Comparison of ENCODE assay signal across 6 mouse cellular contexts in the genomic region with DNA sequence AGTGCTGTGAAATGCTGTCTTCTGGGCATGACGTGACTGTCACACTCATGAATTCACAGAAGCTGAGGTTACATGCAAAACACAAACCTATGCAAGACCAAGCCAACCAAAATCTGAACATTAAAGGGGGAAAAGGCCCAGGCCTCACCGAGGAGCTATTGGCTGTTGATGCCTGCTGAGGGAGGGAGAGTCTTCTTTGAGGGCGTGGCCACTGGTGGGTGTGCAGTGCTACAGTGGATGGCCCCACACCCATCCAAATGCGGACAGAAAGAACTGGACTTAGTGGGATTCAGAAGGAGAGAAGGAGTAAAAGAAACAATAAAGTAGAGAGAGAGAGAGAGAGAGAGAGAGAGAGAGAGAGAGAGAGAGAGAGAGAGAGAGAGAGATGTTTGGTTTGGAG.
DNase-seq lines count a peak whose midpoint lies in the region; ATAC-seq lines count a peak whose summit lies in the region.
"Not testable (repeated sequence)": the region's sequence is repeated elsewhere in the genome, so short reads cannot be mapped to it uniquely, and the experiment has no call there.

No protein-coding gene starts in this region.

- H3K27me3 ChIP-seq in liver, embryonic 12.5 days (replicated peaks); liver, embryonic 13.5 days; liver, embryonic 15.5 days; liver, embryonic 16.5 days (ENCODE audit: control insufficient read depth, insufficient read depth, low read depth, low read length): not testable (repeated sequence)

- H3K4me1 ChIP-seq in liver, embryonic 12.5 days; liver, embryonic 13.5 days (replicated peaks); liver, embryonic 15.5 days (replicated peaks); liver, embryonic 16.5 days (ENCODE audit: control insufficient read depth, low read depth, low read length): not testable (repeated sequence)

- WGBS in liver, embryonic 12.5 days (ENCODE audit: insufficient replicate concordance) = no CpG with 5 or more reads among the region's 4 CpGs
- 64% methylated on average over 1 of the region's 4 CpGs for WGBS in liver, embryonic 13.5 days (ENCODE audit: insufficient replicate concordance)
- WGBS in liver, embryonic 15.5 days (ENCODE audit: insufficient replicate concordance) = 0% methylated on average over 1 of the region's 4 CpGs
- 33% methylated on average over 1 of the region's 4 CpGs for WGBS in liver, embryonic 16.5 days (ENCODE audit: insufficient replicate concordance)

- H3K27ac ChIP-seq in liver, embryonic 12.5 days; liver, embryonic 13.5 days; liver, embryonic 15.5 days (replicated peaks); liver, embryonic 16.5 days (ENCODE audit: low read length): not testable (repeated sequence)

- peak; percentile 59; the same call in 1 of the 2 replicates for ATAC-seq in erythroblast, adult 5-6 weeks (replicated peaks; ENCODE audit: low FRiP score, poor library complexity, severe bottlenecking)
- ATAC-seq in erythroid progenitor cell, adult 5-6 weeks (replicated peaks; ENCODE audit: low FRiP score, poor library complexity, severe bottlenecking) = peak; percentile 43; the same call in 1 of the 2 replicates
- peak; percentile 61; the same call in 1 of the 2 replicates for ATAC-seq in liver, embryonic 12.5 days
- peak; percentile 54 for ATAC-seq in liver, embryonic 13.5 days (ENCODE audit: low read depth)
- ATAC-seq in liver, embryonic 15.5 days (ENCODE audit: insufficient read depth) = peak; percentile 43; the same call in 1 of the 2 replicates
- peak; percentile 47; the same call in 1 of the 2 replicates for ATAC-seq in liver, embryonic 16.5 days (ENCODE audit: low read depth)

- H3K36me3 ChIP-seq in liver, embryonic 12.5 days; liver, embryonic 13.5 days; liver, embryonic 15.5 days (replicated peaks); liver, embryonic 16.5 days (ENCODE audit: control insufficient read depth, insufficient read depth): not testable (repeated sequence)

- not testable (repeated sequence) for H3K4me3 ChIP-seq in liver, embryonic 12.5 days; liver, embryonic 13.5 days (replicated peaks); liver, embryonic 15.5 days (replicated peaks); liver, embryonic 16.5 days (ENCODE audit: low read depth, low read length)

- H3K9me3 ChIP-seq in liver, embryonic 12.5 days (replicated peaks); liver, embryonic 13.5 days (replicated peaks); liver, embryonic 15.5 days (replicated peaks); liver, embryonic 16.5 days (replicated peaks; ENCODE audit: control insufficient read depth, low read length): not testable (repeated sequence)

- H3K9ac ChIP-seq in liver, embryonic 12.5 days; liver, embryonic 13.5 days; liver, embryonic 15.5 days; liver, embryonic 16.5 days (ENCODE audit: low read depth, low read length): not testable (repeated sequence)

- H3K4me2 ChIP-seq in liver, embryonic 12.5 days; liver, embryonic 13.5 days; liver, embryonic 15.5 days; liver, embryonic 16.5 days (ENCODE audit: low read depth, low read length): not testable (repeated sequence)

- not testable (repeated sequence) for DNase-seq in liver, embryonic 13.5 days
